Mouse (Mus musculus) cerebellum, adult (tissue): Measurements from ENCODE around the gene Olfr39.
"Not testable (repeated sequence)": the region's sequence is repeated elsewhere in the genome, so short reads cannot be mapped to it uniquely, and the experiment has no call there.

Experiments used
- ATAC-seq: cut with Nextera tagmentation; 2 replicates; pipeline ENCODE4 v1.9.2; 2017; ENCODE audit warnings: mild to moderate bottlenecking, moderate library complexity, mixed read lengths; ENCODE audit not compliant: insufficient number of reproducible peaks, low FRiP score, low TSS enrichment

Olfr39 gene

DNA sequence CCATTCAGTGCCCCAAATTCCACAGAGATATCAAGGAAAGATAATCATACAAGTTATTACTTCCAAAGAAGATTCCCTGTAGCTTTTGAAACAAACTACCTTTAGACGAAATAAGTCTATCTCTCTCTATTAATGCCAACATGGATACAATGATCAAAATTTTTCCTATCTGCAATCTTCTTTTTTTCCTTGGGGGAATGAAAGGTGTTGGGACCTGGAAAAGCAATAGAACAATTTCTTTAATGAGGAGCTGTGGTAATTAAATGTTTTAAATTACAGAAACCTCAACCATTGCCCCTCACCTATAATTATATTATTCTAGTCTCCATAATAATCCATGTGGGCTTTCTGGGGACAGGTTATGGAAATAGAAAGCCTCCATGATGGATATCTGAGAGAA, at the start of gene Olfr39:
TSS of gene Olfr39 (plus strand) at position 301 of the 400 bp plus-strand sequence.
- no peak for ATAC-seq

DNA sequence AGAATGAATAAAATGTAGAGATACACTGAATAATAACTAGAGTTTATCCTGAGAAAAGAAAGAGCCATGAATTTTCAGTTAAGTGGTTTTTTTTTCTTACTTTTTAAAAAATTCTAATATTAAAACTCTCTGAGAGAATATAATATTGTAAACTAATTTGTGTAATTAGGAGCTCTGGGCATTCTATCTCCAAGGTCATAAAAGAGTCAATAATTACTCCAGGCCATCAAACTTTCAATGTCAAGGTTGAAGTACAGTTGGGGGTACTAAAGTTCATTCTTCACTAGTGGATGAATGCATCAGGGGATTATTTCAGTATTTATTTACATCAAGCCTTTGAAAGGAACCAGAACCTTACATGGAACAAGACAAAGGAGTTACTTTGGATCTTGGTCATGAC, 45.3 kb upstream of the Olfr39 start, which contains the start of gene Olfr872:
TSS of gene Olfr872 (plus strand) at position 301 of the 400 bp plus-strand sequence.
- ATAC-seq: no peak

DNA sequence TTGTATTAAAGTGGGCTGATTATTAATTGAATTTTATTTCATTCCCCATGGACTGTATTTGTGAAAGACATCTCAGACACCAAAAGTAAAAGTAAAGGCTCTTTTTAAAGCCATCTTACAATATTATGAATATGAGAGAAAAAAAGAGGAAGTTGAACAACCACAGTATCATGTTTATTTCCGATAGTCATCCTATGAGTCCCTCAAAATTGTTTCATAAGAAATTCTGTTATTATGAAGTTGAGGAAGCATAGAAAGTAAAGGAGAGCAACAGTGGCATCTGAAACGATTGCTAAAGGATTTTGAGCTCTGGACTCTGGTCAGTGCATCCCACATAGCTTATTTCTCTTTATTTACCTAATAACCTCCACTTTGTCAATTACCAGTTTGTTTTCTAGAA, 44.8 kb upstream of the Olfr39 start:
- ATAC-seq: no peak

DNA sequence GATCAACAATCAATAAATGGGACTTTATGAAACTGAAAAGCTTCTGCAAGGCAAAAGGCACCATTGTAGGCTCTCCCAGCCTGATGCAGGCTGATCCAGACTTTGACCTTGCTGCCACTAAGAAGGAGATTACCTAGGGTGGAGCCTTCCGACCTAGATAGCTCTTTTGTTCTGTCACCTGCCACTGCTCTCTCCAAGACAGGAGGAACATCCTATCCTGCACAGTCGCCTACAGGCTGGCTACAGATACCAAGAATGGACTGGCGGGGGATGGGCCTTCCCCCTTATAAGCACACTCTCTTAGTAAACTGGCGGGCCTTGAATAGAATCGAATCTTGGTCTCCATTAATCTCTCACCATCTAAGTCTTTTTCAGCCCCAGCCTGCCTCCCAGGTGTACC, 13.4 kb downstream of the Olfr39 start:
- ATAC-seq: not testable (repeated sequence)

DNA sequence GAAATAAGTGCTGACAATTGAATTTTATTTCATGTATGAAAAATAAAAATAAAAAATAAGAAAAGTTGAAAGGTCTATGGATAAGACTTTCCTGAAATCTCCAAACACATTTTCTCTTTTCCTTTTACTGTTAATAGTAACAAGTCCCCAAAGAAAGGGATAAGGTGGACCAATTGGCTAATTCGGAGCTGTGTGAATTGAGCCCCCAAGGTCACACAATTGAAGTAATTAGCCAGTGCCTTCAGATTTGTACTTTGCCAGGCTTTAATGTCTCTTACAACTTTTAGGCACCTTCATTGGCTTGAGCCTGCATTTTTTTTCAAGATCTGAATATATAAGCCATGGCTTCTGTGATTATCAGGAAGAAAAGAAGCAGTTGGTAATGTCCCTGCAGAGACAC, 16.1 kb downstream of the Olfr39 start, which contains the start of gene Olfr873:
TSS of gene Olfr873 (plus strand) at position 301 of the 400 bp plus-strand sequence.
- no peak for ATAC-seq

DNA sequence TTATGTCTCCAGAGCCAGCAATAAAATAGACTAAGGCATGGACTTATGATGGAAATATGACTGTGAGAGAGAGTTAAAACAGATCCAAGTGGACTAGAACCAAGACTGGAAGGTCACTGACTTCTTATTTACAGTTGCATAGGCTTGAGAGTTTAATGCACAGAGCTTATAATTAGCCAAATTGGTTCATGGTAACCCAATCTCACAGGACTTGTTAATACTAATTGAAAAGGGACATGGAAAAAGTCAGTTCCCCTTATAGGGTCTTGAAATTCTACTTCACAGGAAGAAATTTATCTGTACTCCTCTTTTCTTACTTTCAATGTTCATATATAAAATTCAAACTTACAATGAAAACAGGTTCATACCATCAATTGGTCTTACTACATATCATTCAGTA, 53.8 kb downstream of the Olfr39 start, which contains the start of gene Olfr18:
TSS of gene Olfr18 (minus strand) at position 101 of the 400 bp plus-strand sequence.
- no peak for ATAC-seq
